Mouse (Mus musculus): ENCODE measurements around the gene Vdac1. TPM values are rescaled to one million over a fixed set of nuclear protein-coding genes. Genes with fewer than 3 reads are reported as not detected.

The Vdac1 gene
- polyA plus RNA-seq, 1 experiment from 2014 or later, result 210 TPM

DNA sequence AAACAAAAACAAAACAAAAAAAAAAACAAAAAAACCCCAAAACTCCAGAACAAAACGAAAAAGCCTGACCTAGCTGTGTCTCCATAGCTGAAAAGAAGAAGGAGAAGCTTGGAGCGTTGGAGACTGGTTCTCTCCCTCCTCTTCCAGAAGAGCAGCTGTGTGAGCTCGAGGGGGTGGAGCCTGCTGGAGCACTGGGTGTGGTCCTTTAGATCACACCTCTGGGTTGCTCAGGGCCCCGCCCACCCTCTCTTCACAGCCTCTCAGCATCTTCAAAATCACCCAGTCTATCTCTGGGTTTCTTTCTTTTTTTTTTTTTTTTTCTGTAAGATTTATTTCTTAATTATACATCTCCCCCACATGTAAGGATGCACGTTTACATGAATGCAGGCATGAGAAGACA, 58.6 kb downstream of the Vdac1 start:
- Histone ChIP-seq H3K27me3 (ENCODE audit: control insufficient read depth, insufficient read depth, low read length) (no peaks in the 10 kb centered on the region), H3K4me2 (no peak overlapping the region), H3K4me3 (ENCODE audit: low read depth, low read length) (no peak overlapping the region), H3K9ac (ENCODE audit: low read length) (no peak overlapping the region), H3K36me3 (ENCODE audit: control insufficient read depth, insufficient read depth, low read length) (no peaks in the 10 kb centered on the region), H3K4me1 (ENCODE audit: control insufficient read depth, insufficient read depth, low read length) (no peaks in the 10 kb centered on the region), H3K9me3 (ENCODE audit: control insufficient read depth, low read length) (no peaks in the 10 kb centered on the region), H3K27ac (ENCODE audit: low read depth, low read length) (no peak overlapping the region)
- ATAC-seq (ENCODE audit: low FRiP score) (no peak), DNase-seq (ENCODE audit: low spot score, missing footprints) (no peak)
- WGBS, result 54% methylated on average over 5 of the region's 5 CpGs

DNA sequence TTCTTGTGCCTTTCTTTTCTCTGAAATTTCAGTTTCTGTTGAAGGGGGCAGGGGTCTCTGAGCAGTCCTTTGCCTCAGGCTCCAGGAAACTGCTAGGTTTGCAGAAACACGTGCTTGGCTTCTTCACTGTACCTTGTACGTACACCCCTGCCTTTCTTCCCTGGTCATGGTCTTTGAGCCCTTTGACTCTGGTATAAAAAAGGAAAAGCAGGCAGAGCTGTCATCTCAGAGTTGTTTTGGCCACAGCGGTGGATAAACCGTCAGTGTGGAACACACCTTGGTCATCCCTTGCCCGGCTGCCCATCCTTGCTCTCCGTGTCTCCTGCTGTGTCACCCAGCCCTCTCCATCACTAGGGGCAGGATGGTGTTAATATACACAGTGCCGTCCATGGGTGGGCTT, 59.2 kb downstream of the Vdac1 start:
- H3K27ac ChIP-seq (ENCODE audit: low read depth, low read length), result no peak overlapping the region
- 85% methylated on average over 7 of the region's 7 CpGs for WGBS
- H3K4me1 ChIP-seq (ENCODE audit: control insufficient read depth, insufficient read depth, low read length), result no peaks in the 10 kb centered on the region
- H3K27me3 ChIP-seq (ENCODE audit: control insufficient read depth, insufficient read depth, low read length), result no peaks in the 10 kb centered on the region
- H3K4me3 ChIP-seq (ENCODE audit: low read depth, low read length), result no peak overlapping the region
- no peak overlapping the region for H3K9ac ChIP-seq (ENCODE audit: low read length)
- DNase-seq (ENCODE audit: low spot score, missing footprints) (peak; percentile 31), ATAC-seq (ENCODE audit: low FRiP score) (no peak)
- H3K9me3 ChIP-seq (ENCODE audit: control insufficient read depth, low read length), result no peaks in the 10 kb centered on the region
- no peaks in the 10 kb centered on the region for H3K36me3 ChIP-seq (ENCODE audit: control insufficient read depth, insufficient read depth, low read length)
- H3K4me2 ChIP-seq, result no peak overlapping the region

DNA sequence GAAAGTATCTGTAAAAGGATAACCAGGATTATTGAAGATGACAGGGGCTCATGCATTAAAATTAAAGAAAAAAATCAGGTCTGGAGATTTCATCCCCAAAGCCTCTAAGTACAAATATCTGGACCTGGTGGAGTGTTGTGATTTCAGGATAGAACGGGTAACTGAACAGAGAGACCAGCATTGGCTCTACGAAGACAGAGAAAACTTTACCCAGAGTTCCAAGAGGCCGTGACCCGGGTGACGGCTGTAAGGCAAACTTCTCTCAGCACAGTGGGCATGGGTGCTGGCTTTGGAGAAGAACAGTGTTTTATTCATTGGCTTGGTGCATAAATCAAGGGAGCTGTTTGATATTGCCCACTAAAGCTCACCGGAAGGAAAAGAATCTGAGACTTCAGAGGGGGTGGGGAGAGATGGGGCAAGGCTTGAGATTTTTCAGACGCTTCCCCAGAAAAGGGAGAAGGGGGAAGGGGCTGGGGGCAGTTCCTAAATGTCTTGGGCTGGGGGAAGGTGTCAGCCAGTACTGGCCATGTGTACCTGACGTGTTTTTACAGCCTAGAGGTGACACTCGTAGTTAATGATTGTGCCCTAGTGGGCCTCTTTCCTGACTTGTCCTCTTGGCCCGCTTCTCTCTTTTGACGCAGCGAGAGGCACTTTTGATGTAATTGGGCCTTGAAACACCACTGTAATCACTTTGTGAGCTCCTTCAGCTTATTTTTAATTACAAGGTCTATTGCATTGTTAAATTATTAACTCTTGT, 59.8 kb downstream of the Vdac1 start:
- ATAC-seq (ENCODE audit: low FRiP score) (no peak), DNase-seq (ENCODE audit: low spot score, missing footprints) (peak; percentile 78)
- Histone ChIP-seq H3K27ac (ENCODE audit: low read depth, low read length) (no peak overlapping the region), H3K36me3 (ENCODE audit: control insufficient read depth, insufficient read depth, low read length) (no peaks in the 10 kb centered on the region), H3K9ac (ENCODE audit: low read length) (no peak overlapping the region), H3K4me3 (ENCODE audit: low read depth, low read length) (no peak overlapping the region), H3K4me2 (no peak overlapping the region), H3K27me3 (ENCODE audit: control insufficient read depth, insufficient read depth, low read length) (no peaks in the 10 kb centered on the region), H3K4me1 (ENCODE audit: control insufficient read depth, insufficient read depth, low read length) (no peaks in the 10 kb centered on the region), H3K9me3 (ENCODE audit: control insufficient read depth, low read length) (no peaks in the 10 kb centered on the region)
- 85% methylated on average over 12 of the region's 12 CpGs for WGBS

DNA sequence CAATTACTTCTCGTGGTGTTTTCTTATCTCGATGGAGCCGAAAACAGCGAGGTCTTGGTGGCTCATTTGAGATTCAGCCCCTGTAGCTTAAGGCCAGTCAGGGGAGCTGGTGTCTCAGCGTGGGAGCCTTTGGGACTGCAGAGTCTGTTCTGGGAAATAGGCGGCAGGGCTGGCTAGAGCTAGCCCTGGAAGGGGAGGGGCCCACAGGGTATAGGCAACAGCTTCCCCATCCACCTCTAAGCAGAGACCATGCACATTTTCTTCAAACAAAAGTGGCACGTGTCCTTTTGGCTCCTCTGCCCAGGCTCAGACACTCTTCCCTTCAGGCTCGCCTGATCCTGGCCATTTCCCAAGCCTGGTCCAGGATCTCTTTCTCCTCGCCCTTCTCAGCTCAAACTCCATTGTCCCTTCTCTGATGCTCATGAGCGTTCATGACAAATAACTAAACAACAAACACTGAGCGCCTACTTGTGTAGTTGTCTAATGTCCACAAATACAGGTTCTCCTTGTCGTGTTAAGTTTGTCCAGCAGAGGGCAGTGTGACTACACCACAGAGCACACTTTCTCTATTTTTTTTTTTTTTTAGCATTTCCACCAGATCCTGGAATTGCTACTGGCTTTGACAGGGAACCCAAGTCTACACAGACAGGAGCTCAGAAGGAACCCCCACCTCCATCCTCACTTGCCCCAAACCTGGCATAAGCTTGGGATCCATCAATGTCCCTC, 60.6 kb downstream of the Vdac1 start:
- 42% methylated on average over 12 of the region's 12 CpGs for WGBS
- DNase-seq (ENCODE audit: low spot score, missing footprints) (peak; percentile 98), ATAC-seq (ENCODE audit: low FRiP score) (no peak)

DNA sequence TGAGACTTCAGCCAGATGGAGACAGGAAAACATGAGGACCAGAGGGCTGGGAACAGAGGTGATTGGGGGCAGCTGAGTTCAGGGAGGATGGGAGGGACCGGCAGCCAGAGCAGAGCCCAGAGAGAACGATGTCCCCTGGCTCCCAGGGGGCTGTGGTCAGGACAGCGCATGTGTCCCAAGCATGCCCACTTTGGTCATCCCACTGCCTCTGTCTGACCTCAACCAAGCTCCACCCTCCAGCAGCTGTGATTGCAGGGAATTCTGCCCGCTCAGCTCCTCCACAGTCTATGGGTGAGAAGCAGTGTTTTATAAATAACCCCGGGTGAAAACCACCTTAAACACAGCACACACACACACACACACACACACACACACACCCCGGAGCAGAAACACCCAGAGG, 68.8 kb downstream of the Vdac1 start:
- no peak overlapping the region for H3K4me3 ChIP-seq (ENCODE audit: low read depth, low read length)
- H3K4me2 ChIP-seq, result no peak overlapping the region
- H3K36me3 ChIP-seq (ENCODE audit: control insufficient read depth, insufficient read depth, low read length), result no peaks in the 10 kb centered on the region
- no peaks in the 10 kb centered on the region for H3K27me3 ChIP-seq (ENCODE audit: control insufficient read depth, insufficient read depth, low read length)
- WGBS, result 83% methylated on average over 6 of the region's 6 CpGs
- no peak overlapping the region for H3K9ac ChIP-seq (ENCODE audit: low read length)
- DNase-seq (ENCODE audit: low spot score, missing footprints) (no peak), ATAC-seq (ENCODE audit: low FRiP score) (no peak)
- no peak overlapping the region for H3K27ac ChIP-seq (ENCODE audit: low read depth, low read length)
- H3K4me1 ChIP-seq (ENCODE audit: control insufficient read depth, insufficient read depth, low read length), result no peaks in the 10 kb centered on the region
- H3K9me3 ChIP-seq (ENCODE audit: control insufficient read depth, low read length), result 0 out of 2 replicates have a peak, but pooled peaks cover 2% of the 10 kb centered on the region

More for the DNA sequence above, 60.6 kb downstream of the Vdac1 start:
- Histone ChIP-seq H3K4me1 (ENCODE audit: control insufficient read depth, insufficient read depth, low read length) (no peaks in the 10 kb centered on the region), H3K9ac (ENCODE audit: low read length) (no peak overlapping the region), H3K9me3 (ENCODE audit: control insufficient read depth, low read length) (no peaks in the 10 kb centered on the region), H3K27me3 (ENCODE audit: control insufficient read depth, insufficient read depth, low read length) (no peaks in the 10 kb centered on the region), H3K4me2 (no peak overlapping the region), H3K27ac (ENCODE audit: low read depth, low read length) (no peak overlapping the region), H3K36me3 (ENCODE audit: control insufficient read depth, insufficient read depth, low read length) (no peaks in the 10 kb centered on the region), H3K4me3 (ENCODE audit: low read depth, low read length) (no peak overlapping the region)

DNA sequence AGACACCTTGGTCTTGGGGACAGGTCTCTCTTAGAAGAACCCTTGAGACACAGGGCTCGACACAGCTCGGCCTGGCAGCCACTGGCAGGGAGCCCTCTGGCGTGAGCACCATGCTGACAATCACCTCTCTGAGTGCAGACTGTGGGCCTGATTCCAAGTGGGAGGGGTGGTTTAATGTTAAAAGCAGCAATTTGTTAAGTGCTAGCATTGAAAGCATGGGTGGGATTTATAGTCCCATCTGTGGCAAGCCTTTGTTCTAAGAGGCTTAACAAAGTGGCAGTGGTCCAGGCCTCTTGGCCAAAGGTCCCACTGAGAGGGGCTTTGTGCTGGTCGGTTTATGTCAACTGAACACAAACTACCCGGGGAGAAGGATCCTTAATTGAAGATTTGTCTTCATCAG, 70.9 kb downstream of the Vdac1 start:
- H3K4me2 ChIP-seq, result no peak overlapping the region
- no peak overlapping the region for H3K27ac ChIP-seq (ENCODE audit: low read depth, low read length)
- WGBS, result 74% methylated on average over 5 of the region's 5 CpGs
- H3K4me3 ChIP-seq (ENCODE audit: low read depth, low read length), result no peak overlapping the region
- no peak overlapping the region for H3K9ac ChIP-seq (ENCODE audit: low read length)
- no peaks in the 10 kb centered on the region for H3K27me3 ChIP-seq (ENCODE audit: control insufficient read depth, insufficient read depth, low read length)
- H3K4me1 ChIP-seq (ENCODE audit: control insufficient read depth, insufficient read depth, low read length), result no peaks in the 10 kb centered on the region
- H3K36me3 ChIP-seq (ENCODE audit: control insufficient read depth, insufficient read depth, low read length), result no peaks in the 10 kb centered on the region
- DNase-seq (ENCODE audit: low spot score, missing footprints) (no peak), ATAC-seq (ENCODE audit: low FRiP score) (no peak)
- 0 out of 2 replicates have a peak, but pooled peaks cover 2% of the 10 kb centered on the region for H3K9me3 ChIP-seq (ENCODE audit: control insufficient read depth, low read length)

DNA sequence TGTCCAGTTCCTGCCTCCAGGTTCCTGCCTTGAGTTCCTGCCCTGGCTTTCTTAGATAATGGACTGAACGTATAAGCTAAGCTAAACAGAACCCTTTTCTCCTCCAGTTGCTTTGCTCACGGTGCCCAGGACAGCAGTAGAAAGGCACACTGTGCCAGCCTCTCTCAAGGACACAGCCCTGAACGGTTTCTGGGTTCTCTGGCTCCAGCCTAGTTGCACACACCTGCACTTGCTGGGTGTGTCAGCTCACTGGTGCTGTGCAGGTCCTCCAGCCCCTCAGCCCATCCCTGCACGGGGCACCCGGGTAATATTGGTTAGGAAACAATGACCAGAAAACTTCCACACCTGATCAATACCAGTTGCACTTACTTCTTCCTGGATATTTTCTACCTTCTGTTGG, 71.5 kb downstream of the Vdac1 start:
- no peak overlapping the region for H3K4me2 ChIP-seq
- no peak for ATAC-seq (ENCODE audit: low FRiP score)
- no peaks in the 10 kb centered on the region for H3K4me1 ChIP-seq (ENCODE audit: control insufficient read depth, insufficient read depth, low read length)
- H3K27me3 ChIP-seq (ENCODE audit: control insufficient read depth, insufficient read depth, low read length), result no peaks in the 10 kb centered on the region
- no peak overlapping the region for H3K9ac ChIP-seq (ENCODE audit: low read length)
- DNase-seq (ENCODE audit: low spot score, missing footprints), result no peak
- H3K27ac ChIP-seq (ENCODE audit: low read depth, low read length), result no peak overlapping the region
- 0 out of 2 replicates have a peak, but pooled peaks cover 2% of the 10 kb centered on the region for H3K9me3 ChIP-seq (ENCODE audit: control insufficient read depth, low read length)
- H3K36me3 ChIP-seq (ENCODE audit: control insufficient read depth, insufficient read depth, low read length), result no peaks in the 10 kb centered on the region
- 89% methylated on average over 5 of the region's 5 CpGs for WGBS
- no peak overlapping the region for H3K4me3 ChIP-seq (ENCODE audit: low read depth, low read length)

DNA sequence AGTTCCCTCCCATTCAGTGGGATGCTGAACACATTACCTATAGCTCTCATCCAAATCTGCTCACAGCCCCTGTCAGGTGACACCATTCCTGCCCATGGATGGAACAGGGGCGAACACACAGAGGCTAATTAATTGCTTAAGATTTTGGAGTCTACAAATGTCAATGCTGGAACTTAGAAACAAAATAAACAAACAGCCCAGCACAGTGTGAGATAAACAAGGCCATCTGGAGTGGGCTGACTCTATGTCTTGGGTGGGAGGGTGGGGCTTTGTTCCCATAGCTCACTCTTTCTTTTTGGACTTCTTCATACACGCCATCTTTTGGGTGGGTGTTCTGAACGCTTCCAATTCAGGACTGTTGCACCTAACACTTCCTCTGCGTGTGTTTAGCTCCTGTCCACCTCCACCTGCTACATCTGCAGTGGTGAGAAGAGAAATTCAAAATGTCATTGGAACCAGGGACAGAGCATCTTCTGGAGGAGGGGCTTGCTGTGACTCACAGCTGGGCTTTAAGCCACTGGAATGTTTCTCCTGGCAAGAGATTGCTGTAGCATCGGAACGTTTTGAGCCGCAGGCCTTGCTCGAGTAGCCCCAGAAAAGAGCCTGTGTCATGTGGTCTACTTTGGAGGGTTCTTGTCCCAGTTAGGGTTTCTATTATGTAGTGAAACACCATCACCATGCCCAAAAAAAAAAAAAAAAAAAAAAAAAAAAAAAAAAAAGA, 72.6 kb downstream of the Vdac1 start:
- Histone ChIP-seq H3K4me1 (ENCODE audit: control insufficient read depth, insufficient read depth, low read length) (no peaks in the 10 kb centered on the region), H3K9me3 (ENCODE audit: control insufficient read depth, low read length) (0 out of 2 replicates have a peak, but pooled peaks cover 2% of the 10 kb centered on the region), H3K27me3 (ENCODE audit: control insufficient read depth, insufficient read depth, low read length) (no peaks in the 10 kb centered on the region), H3K9ac (ENCODE audit: low read length) (no peak overlapping the region), H3K4me2 (no peak overlapping the region), H3K36me3 (ENCODE audit: control insufficient read depth, insufficient read depth, low read length) (no peaks in the 10 kb centered on the region), H3K27ac (ENCODE audit: low read depth, low read length) (no peak overlapping the region), H3K4me3 (ENCODE audit: low read depth, low read length) (no peak overlapping the region)
- 79% methylated on average over 8 of the region's 8 CpGs for WGBS
- no peak for ATAC-seq (ENCODE audit: low FRiP score)
- DNase-seq (ENCODE audit: low spot score, missing footprints), result no peak

DNA sequence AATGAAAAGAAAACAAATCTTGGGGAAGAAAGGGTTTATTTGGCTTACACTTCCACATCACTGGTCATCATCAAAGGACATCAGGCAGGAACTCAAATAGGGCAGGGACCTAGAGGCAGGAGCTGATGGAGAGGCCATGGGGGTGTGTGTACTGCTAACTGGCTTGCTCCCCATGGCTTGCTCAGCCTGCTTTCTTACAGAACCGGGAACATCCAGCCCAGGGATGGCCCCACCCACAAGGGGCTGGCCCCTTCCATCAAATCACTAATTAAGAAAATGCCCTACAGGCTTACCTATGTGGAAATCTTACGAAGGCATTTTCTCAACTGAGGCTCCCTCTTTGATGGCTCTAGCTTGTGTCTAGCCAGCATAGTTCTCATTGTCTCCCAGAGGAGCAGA, 73.1 kb downstream of the Vdac1 start:
- whole genome bisulfite sequencing, result 62% methylated on average over 2 of the region's 2 CpGs
- Histone ChIP-seq H3K27me3 (ENCODE audit: control insufficient read depth, insufficient read depth, low read length) (no peaks in the 10 kb centered on the region), H3K4me1 (ENCODE audit: control insufficient read depth, insufficient read depth, low read length) (no peaks in the 10 kb centered on the region), H3K36me3 (ENCODE audit: control insufficient read depth, insufficient read depth, low read length) (no peaks in the 10 kb centered on the region), H3K4me2 (no peak overlapping the region), H3K4me3 (ENCODE audit: low read depth, low read length) (no peak overlapping the region), H3K27ac (ENCODE audit: low read depth, low read length) (no peak overlapping the region), H3K9me3 (ENCODE audit: control insufficient read depth, low read length) (0 out of 2 replicates have a peak, but pooled peaks cover 2% of the 10 kb centered on the region), H3K9ac (ENCODE audit: low read length) (no peak overlapping the region)
- ATAC-seq (ENCODE audit: low FRiP score) (no peak), DNase-seq (ENCODE audit: low spot score, missing footprints) (no peak)

All from midbrain, embryonic 11.5 days (tissue).